Mouse (Mus musculus): ENCODE results near the gene Lman1l. TPM values are rescaled to one million over a fixed set of nuclear protein-coding genes. Genes with fewer than 3 reads are reported as not detected.

The Lman1l gene
- polyA plus RNA-seq, 1 experiment from 2014 or later = not detected

DNA sequence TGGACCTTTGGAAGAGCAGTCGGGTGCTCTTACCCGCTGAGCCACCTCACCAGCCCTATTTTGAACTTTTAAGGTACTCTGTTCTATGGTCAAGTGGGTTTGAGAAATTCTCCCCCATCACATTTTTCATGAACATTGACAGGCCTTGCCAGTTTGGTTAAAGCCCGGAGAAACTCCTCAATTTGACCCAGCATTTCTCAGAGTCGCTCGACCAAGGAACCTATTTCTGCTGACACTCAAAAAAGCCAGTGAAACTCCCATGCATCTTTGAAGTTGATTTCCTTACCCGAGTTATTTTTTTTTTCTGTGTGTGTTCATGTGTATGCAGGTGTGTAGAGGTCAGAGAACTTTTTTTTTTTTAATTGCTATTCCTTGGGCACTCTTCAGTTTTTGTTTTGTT, 56.0 kb downstream of the Lman1l start:
- Histone ChIP-seq H3K4me3 (replicated peaks) (no peak overlapping the region), H3K27me3 (no peaks in the 10 kb centered on the region), H3K9me3 (replicated peaks) (no peaks in the 10 kb centered on the region), H3K36me3 (peaks cover 17% of the 10 kb centered on the region), H3K9ac (no peak overlapping the region), H3K4me1 (peaks cover 60% of the 10 kb centered on the region), H3K27ac (peak overlapping the region; percentile 77), H3K4me2 (no peak overlapping the region)
- 55% methylated on average over 6 of the region's 6 CpGs for WGBS
- no peak for ATAC-seq (replicated peaks; ENCODE audit: low FRiP score)

- H3K4me3 ChIP-seq (replicated peaks) = no peak overlapping the region
- no peaks in the 10 kb centered on the region for H3K9me3 ChIP-seq (replicated peaks)
- H3K4me2 ChIP-seq = peak overlapping the region; percentile 79
- H3K9ac ChIP-seq = 0 out of 2 replicates have a peak overlapping the region, but pooled peaks have one; percentile 1
- 50% methylated on average over 4 of the region's 4 CpGs for WGBS
- H3K4me1 ChIP-seq = peaks cover 60% of the 10 kb centered on the region
- peak overlapping the region; percentile 77 for H3K27ac ChIP-seq
- ATAC-seq (replicated peaks; ENCODE audit: low FRiP score) = no peak
- H3K27me3 ChIP-seq = no peaks in the 10 kb centered on the region
- H3K36me3 ChIP-seq = peaks cover 2% of the 10 kb centered on the region
Observed at GRCm38 (mm10) chr9:57562896-57563372, 57.6 kb downstream of the Lman1l start.

DNA sequence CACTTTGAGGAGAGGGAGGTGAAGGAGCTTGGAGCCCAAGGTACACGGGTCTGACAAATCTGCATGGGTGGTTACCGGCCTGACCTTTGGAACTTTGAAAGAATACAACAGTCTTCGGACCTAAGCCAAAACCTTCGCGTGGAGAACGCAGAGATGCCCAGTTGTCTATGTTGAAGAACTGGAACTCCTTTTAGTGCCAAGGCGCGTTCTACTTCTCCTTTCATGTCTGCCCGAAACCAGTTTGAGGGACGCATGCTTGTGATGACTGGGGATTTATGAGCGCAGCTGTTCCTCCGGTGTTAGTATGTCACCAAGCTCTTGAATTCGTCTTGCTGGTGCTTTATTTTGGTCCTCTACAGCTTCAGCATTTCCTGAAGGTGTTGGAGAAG, 58.9 kb downstream of the Lman1l start:
- Histone ChIP-seq H3K9ac (0 out of 2 replicates have a peak overlapping the region, but pooled peaks have one; percentile 70), H3K27me3 (no peaks in the 10 kb centered on the region), H3K36me3 (no peaks in the 10 kb centered on the region), H3K4me2 (peak overlapping the region; percentile 79), H3K9me3 (replicated peaks) (no peaks in the 10 kb centered on the region), H3K4me1 (peaks cover 55% of the 10 kb centered on the region), H3K27ac (peak overlapping the region; percentile 82), H3K4me3 (replicated peaks) (peak overlapping the region; percentile 83)
- WGBS = 70% methylated on average over 13 of the region's 13 CpGs
- ATAC-seq (replicated peaks; ENCODE audit: low FRiP score) = no peak

DNA sequence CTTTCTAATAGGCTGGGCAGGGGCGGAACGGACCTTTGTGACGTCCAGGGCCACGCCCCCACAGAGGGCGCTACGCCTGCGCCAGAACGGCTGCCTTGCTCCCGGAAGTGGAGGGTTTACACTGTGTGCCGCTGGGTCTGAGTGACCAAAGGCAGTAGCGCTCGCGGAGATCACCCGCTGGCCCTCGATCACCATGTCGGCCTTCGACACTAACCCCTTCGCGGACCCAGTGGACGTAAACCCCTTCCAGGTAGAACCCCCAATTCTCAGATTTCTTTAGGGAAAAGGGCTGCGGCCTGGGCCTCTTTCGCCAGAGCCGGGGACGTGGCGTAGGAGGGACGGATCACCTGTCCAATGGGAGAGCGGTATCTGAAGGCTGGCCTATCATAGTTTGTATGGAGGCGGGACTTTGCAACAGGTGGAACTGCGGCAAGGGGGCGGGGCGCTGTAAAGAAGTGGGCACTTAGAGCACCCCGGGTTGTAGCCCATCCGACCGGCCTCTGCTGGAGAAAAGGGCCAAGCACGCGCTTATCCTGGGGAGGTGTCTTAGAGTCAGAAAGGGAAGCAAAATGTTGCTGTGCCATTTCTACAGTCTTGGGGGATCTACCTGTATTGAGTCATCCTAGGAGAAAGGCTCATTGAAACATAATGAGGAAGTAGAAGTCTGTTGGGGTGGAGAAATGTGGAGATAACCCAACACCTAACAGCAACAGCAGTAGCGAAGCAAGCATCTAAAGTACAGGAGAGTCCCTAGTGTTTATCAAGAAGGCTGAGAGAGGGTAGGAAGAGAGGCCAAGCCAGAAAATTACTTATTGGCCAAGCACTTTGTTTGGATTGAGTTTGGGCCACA, 59.5 kb downstream of the Lman1l start, which contains the start of gene Scamp2:
Gene Scamp2, plus strand, starts transcription at position 83 of the 850 bp plus-strand sequence.
- Histone ChIP-seq H3K27ac (peak within 1 kb of the TSS; percentile 82), H3K9me3 (replicated peaks) (no peaks in the 10 kb centered on the region), H3K4me1 (peaks cover 49% of the 10 kb centered on the region), H3K4me2 (peak within 1 kb of the TSS; percentile 79), H3K36me3 (no peaks in the 10 kb centered on the region), H3K4me3 (replicated peaks) (peak within 1 kb of the TSS; percentile 83), H3K27me3 (no peaks in the 10 kb centered on the region), H3K9ac (peak within 1 kb of the TSS; percentile 70)
- ATAC-seq (replicated peaks; ENCODE audit: low FRiP score) = peak; percentile 98
- under 1% methylated on average over 37 of the region's 37 CpGs for WGBS

DNA sequence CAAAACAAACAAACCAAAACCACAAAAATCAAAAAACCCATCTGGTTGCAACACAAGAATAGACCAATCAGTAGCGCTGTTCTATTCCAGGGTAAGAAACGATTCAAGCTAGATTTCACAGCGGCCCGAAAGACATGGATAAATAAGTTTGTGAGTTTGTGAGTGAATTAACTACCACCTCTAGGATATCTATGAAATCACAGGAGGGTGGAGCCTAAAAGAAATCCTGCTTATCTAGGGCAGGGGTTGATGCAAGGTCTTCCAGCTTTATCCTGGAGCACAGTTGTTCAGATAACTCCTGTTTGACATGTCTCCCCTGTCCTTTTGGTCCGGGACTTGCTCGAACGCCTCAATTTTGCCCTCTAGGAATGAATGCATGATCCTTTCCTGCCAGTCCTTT, 60.3 kb downstream of the Lman1l start:
- no peaks in the 10 kb centered on the region for H3K36me3 ChIP-seq
- H3K9ac ChIP-seq = peak overlapping the region; percentile 70
- H3K4me1 ChIP-seq = peaks cover 42% of the 10 kb centered on the region
- H3K27me3 ChIP-seq = no peaks in the 10 kb centered on the region
- WGBS = 29% methylated on average over 7 of the region's 7 CpGs
- ATAC-seq (replicated peaks; ENCODE audit: low FRiP score) = no peak
- peak overlapping the region; percentile 82 for H3K27ac ChIP-seq
- peak overlapping the region; percentile 83 for H3K4me3 ChIP-seq (replicated peaks)
- H3K9me3 ChIP-seq (replicated peaks) = no peaks in the 10 kb centered on the region
- H3K4me2 ChIP-seq = peak overlapping the region; percentile 79

DNA sequence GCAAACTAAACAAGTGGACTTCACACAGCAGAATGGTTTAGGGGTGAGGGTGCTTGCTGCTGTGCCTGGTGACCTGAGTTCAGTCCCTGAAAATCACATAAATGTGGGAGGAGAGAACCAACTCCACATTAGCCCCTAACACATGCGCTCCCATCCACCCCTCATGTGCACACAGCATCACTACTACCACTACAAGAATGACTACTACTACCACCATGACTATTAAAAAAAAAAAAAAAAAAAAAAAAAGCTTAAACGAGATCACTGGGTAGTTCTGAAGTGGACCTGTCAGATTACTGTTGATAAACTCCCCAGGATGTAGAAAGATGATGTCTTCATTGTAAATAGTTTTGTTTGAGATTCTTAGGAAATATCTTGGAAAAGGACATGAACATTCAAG, 61.0 kb downstream of the Lman1l start:
- no peaks in the 10 kb centered on the region for H3K27me3 ChIP-seq
- no peak for ATAC-seq (replicated peaks; ENCODE audit: low FRiP score)
- H3K36me3 ChIP-seq = no peaks in the 10 kb centered on the region
- H3K4me3 ChIP-seq (replicated peaks) = no peak overlapping the region
- no peak overlapping the region for H3K4me2 ChIP-seq
- no peak overlapping the region for H3K27ac ChIP-seq
- H3K9ac ChIP-seq = no peak overlapping the region
- H3K4me1 ChIP-seq = peaks cover 39% of the 10 kb centered on the region
- 85% methylated on average over 2 of the region's 2 CpGs for WGBS
- H3K9me3 ChIP-seq (replicated peaks) = no peaks in the 10 kb centered on the region

- 89% methylated on average over 4 of the region's 4 CpGs for WGBS
Observed at GRCm38 (mm10) chr9:57558625-57559024, 61.9 kb downstream of the Lman1l start.

GRCm38 (mm10) chr9:57557215-57557614, 63.4 kb downstream of the Lman1l start:
- H3K27me3 ChIP-seq = no peaks in the 10 kb centered on the region
- H3K4me2 ChIP-seq = no peak overlapping the region
- H3K36me3 ChIP-seq = no peaks in the 10 kb centered on the region
- no peak overlapping the region for H3K27ac ChIP-seq
- no peak for ATAC-seq (replicated peaks; ENCODE audit: low FRiP score)
- no peak overlapping the region for H3K4me3 ChIP-seq (replicated peaks)
- WGBS = 75% methylated on average over 3 of the region's 3 CpGs
- H3K9me3 ChIP-seq (replicated peaks) = no peaks in the 10 kb centered on the region
- no peak overlapping the region for H3K9ac ChIP-seq
- peaks cover 16% of the 10 kb centered on the region for H3K4me1 ChIP-seq

More at GRCm38 (mm10) chr9:57558625-57559024, 61.9 kb downstream of the Lman1l start:
- no peak for ATAC-seq (replicated peaks; ENCODE audit: low FRiP score)
- no peaks in the 10 kb centered on the region for H3K36me3 ChIP-seq
- no peak overlapping the region for H3K9ac ChIP-seq
- no peaks in the 10 kb centered on the region for H3K27me3 ChIP-seq
- no peak overlapping the region for H3K4me2 ChIP-seq
- H3K4me1 ChIP-seq = peaks cover 31% of the 10 kb centered on the region
- H3K4me3 ChIP-seq (replicated peaks) = no peak overlapping the region
- no peaks in the 10 kb centered on the region for H3K9me3 ChIP-seq (replicated peaks)
- no peak overlapping the region for H3K27ac ChIP-seq

Other genes starting within 250 kb of the Lman1l start
- 25.8 and 30.3 TPM in 2 replicates for gene Ppcdc, start 180.7 kb downstream of the Lman1l start, polyA plus RNA-seq (2015; fragmentation: Nextera tagmentation; extraction: Ambion mirVana)
- gene Scamp5, start 152.7 kb downstream of the Lman1l start, polyA plus RNA-seq (2015; fragmentation: Nextera tagmentation; extraction: Ambion mirVana) = 15.1 and 15.9 TPM in 2 replicates
- 5.6 and 6.0 TPM in 2 replicates for gene Rpp25, start 116.7 kb downstream of the Lman1l start, polyA plus RNA-seq (2015; fragmentation: Nextera tagmentation; extraction: Ambion mirVana)
- 673 and 729 TPM in 2 replicates for gene Cox5a, start 99.5 kb downstream of the Lman1l start, polyA plus RNA-seq (2015; fragmentation: Nextera tagmentation; extraction: Ambion mirVana)
- 18.1 and 19.0 TPM in 2 replicates for gene Fam219b, start 83.2 kb downstream of the Lman1l start, polyA plus RNA-seq (2015; fragmentation: Nextera tagmentation; extraction: Ambion mirVana)
- 51.9 and 53.3 TPM in 2 replicates for gene Mpi, start 68.0 kb downstream of the Lman1l start, polyA plus RNA-seq (2015; fragmentation: Nextera tagmentation; extraction: Ambion mirVana)
- gene Scamp2, start 59.8 kb downstream of the Lman1l start, polyA plus RNA-seq (2015; fragmentation: Nextera tagmentation; extraction: Ambion mirVana) = 74.5 and 85.5 TPM in 2 replicates
- gene Ulk3, start 31.3 kb downstream of the Lman1l start, polyA plus RNA-seq (2015; fragmentation: Nextera tagmentation; extraction: Ambion mirVana) = 16.9 and 18.8 TPM in 2 replicates
- gene Cplx3, start 14.5 kb downstream of the Lman1l start, polyA plus RNA-seq (2015; fragmentation: Nextera tagmentation; extraction: Ambion mirVana) = not detected in 2 replicates
- gene Csk, start 32.9 kb upstream of the Lman1l start, polyA plus RNA-seq (2015; fragmentation: Nextera tagmentation; extraction: Ambion mirVana) = 27.2 and 27.9 TPM in 2 replicates
- gene Cyp1a2, start 62.9 kb upstream of the Lman1l start, polyA plus RNA-seq (2015; fragmentation: Nextera tagmentation; extraction: Ambion mirVana) = not detected in 2 replicates
- 0.08 and 0.22 TPM in 2 replicates for gene Cyp1a1, start 67.2 kb upstream of the Lman1l start, polyA plus RNA-seq (2015; fragmentation: Nextera tagmentation; extraction: Ambion mirVana)
- 33.6 and 34.4 TPM in 2 replicates for gene Edc3, start 87.8 kb upstream of the Lman1l start, polyA plus RNA-seq (2015; fragmentation: Nextera tagmentation; extraction: Ambion mirVana)
- 71.0 and 71.8 TPM in 2 replicates for gene Clk3, start 145.1 kb upstream of the Lman1l start, polyA plus RNA-seq (2015; fragmentation: Nextera tagmentation; extraction: Ambion mirVana)
- gene Arid3b, start 216.0 kb upstream of the Lman1l start, polyA plus RNA-seq (2015; fragmentation: Nextera tagmentation; extraction: Ambion mirVana) = 6.2 and 9.1 TPM in 2 replicates

Data from kidney, embryonic 15.5 days (tissue).